Mouse (Mus musculus) leukemia stem cell, adult 10-12 weeks (primary cell): Measurements from ENCODE around the gene Gm3187. TPM values are rescaled to one million over a fixed set of nuclear protein-coding genes. Genes with fewer than 3 reads are reported as not detected.

Experiments used
- polyA plus RNA-seq: library from polyadenylated mRNA; stranded (reverse); fragments of >175 nt; gene quantifications from 2 replicates; pipeline ENCODE4 v1.2.3, GENCODE M21; 2012; ENCODE audit warnings: low replicate concordance

The Gm3187 gene
- polyA plus RNA-seq, result not detected in 2 replicates

GRCm38 (mm10) chr14:5483907-5484306, at the start of gene Gm3187:
Gene Gm3187, plus strand, starts transcription at chr14:5484207.

GRCm38 (mm10) chr14:5455367-5455766, 28.6 kb upstream of the Gm3187 start, which contains the start of gene Gm3194:
Gene Gm3194, minus strand, starts transcription at chr14:5455467.

GRCm38 (mm10) chr14:5477730-5478129, 6.3 kb upstream of the Gm3187 start, which contains the start of gene Gm8246:
Gene Gm8246, minus strand, starts transcription at chr14:5477830.

GRCm38 (mm10) chr14:5501374-5501773, 17.4 kb downstream of the Gm3187 start, which contains the start of gene Gm3488:
Gene Gm3488, plus strand, starts transcription at chr14:5501674.

GRCm38 (mm10) chr14:5538196-5538595, 54.2 kb downstream of the Gm3187 start, which contains the start of gene Gm3532:
Gene Gm3532, plus strand, starts transcription at chr14:5538496.

Other genes with a start within 250 kb of the Gm3187 start
- 0.13 TPM in 1 of 2 replicates, not detected in the other for gene Gm3526, start 223.6 kb upstream of the Gm3187 start, polyA plus RNA-seq
- gene Gm3542, start 149.3 kb upstream of the Gm3187 start, polyA plus RNA-seq, result not detected in 2 replicates
- gene Gm3500, start 95.2 kb upstream of the Gm3187 start, polyA plus RNA-seq, result not detected in 2 replicates
- not detected in 2 replicates for gene Gm3194, start 28.7 kb upstream of the Gm3187 start, polyA plus RNA-seq
- not detected in 2 replicates for gene Gm8246, start 6.4 kb upstream of the Gm3187 start, polyA plus RNA-seq
- not detected in 2 replicates for gene Gm3488, start 17.5 kb downstream of the Gm3187 start, polyA plus RNA-seq
- gene Gm3532, start 54.3 kb downstream of the Gm3187 start, polyA plus RNA-seq, result not detected in 2 replicates
- gene Gm8265, start 148.8 kb downstream of the Gm3187 start, polyA plus RNA-seq, result not detected in 2 replicates
- not detected in 2 replicates for gene Gm9603, start 203.2 kb downstream of the Gm3187 start, polyA plus RNA-seq